Mouse (Mus musculus): ENCODE measurements at regions not wholly inside any gene's neighbourhood (a gene's known extent, or its start where the extent isn't known, plus 50 kb on each side); places are given as distances from the start of the nearest gene placed in this dataset.
"Not testable (repeated sequence)": the region's sequence is repeated elsewhere in the genome, so short reads cannot be mapped to it uniquely, and the experiment has no call there.

DNA sequence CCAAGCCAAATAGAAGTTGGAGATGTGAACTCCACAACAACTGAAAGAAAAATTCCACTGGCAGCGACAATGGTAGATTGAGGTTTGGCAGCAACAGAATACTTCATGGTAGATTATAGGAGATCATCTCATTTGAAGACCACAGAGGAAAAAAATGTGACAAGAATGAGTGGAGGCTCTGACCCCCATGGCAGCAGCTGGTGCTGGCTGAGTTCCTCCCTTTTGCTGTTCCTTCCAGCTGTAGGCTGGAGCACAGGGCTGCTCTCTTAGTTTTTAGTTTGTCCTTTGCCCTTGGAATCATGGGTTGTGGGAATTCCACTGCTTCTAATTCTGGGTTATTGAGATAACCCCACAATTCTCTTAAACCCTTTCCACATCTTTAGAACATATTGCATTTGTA lies 248.8 kb downstream of the Pros1 start:
- DNase-seq (ENCODE audit: low read depth, low spot score) = no peak

DNA sequence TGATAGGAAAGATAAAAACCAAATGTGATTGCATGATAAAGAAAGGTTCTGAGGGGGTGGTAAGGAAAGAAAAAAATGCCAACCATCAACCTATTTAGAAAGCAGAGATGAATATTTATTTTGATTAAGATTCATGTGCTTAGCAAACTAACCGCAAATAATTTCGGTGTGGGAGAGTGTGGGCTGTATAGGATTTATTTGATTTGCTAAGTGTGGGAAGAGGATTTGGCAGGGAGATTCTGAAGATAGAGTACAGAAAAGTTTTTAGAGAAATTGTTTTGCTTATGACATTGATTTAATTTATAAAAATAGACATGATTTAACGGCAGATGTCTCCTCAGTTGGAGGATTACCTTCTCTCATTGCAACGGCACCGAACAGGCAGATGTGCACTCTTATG lies 250.3 kb downstream of the Pros1 start:
- no peak for DNase-seq (ENCODE audit: low read depth, low spot score)

DNA sequence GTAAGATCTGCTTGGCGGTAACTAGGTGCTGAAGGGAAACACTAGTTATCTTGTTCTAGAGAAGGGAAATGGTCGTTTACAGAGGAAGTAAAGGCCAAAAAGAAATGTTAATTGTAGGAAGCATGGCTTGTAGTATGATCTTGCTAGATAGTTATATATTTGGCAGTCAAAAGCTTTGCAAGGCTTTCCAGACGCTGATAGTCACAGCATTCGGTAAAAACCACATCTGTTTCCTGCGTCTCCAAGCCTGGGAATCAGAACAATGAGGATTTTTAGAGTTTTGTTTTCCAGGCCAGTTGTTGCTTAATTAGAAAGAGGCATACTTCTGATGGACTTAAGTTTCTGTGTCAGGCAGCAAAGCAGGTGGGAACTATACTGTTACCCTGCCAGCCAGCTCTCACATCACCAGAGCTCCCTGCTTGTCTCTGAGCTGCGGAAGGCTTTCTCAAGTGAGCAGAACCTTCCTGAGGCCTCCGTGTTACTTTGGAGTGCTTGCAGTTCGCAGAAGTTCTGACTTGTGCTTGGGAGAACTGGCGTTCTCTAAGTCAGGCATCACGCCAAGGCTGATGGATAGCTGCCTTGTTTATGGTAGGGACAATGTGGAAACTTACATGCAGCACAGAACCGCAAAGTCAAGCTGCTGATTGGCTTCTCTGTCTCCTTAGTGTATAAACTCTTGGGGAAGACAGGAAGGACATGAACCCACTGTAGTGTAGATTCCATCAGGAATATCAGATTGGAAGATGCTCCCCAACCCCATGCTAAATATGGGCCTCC lies 251.0 kb downstream of the Pros1 start:
- no peak for DNase-seq (ENCODE audit: low read depth, low spot score)

DNA sequence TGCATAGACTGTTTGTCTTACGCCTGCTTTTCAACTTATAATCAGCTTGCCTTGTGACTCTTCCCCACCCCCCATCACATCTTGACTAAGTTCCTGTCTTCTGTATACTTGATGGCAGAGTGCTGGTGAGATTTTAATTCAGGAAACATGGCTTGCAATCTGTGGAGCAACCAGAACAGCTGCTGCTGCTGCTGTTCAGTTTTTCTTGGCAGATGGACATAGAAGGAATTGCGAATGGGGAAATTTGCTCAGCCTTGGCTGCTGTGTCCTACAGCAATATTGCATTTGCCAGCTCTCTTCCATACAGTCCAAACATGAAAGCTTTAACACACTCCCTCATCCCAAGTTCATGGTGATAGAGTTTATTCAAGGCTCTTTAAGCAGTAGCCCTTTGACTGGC lies 262.3 kb downstream of the Pros1 start:
- DNase-seq (ENCODE audit: low read depth, low spot score) = no peak

- DNase-seq (ENCODE audit: low read depth, low spot score) = no peak
Observed at GRCm38 (mm10) chr16:63118721-63119120, 264.6 kb downstream of the Pros1 start.

DNA sequence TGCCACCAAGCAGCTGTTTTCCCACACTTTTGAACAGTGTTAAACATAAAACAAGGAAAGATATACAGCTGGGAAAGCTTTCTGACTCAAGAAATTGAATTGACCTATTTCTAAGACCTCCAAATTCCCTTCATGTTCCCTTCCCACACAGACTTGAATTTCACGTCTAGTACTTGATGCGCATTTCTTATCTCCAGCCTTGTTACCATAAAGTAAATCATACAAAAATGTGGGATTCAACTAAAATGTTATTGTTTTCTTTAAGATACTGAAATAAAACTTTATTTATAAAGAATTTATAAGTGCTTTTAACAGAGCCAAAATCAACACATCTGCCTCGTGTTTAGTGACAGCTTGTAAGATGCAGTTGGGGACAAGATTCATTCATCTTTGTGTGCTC lies 289.7 kb downstream of the Pros1 start:
- no peak for DNase-seq (ENCODE audit: low read depth, low spot score)

GRCm38 (mm10) chr16:63155300-63155821 lies 301.3 kb downstream of the Pros1 start:
- DNase-seq (ENCODE audit: low read depth, low spot score) = no peak

DNA sequence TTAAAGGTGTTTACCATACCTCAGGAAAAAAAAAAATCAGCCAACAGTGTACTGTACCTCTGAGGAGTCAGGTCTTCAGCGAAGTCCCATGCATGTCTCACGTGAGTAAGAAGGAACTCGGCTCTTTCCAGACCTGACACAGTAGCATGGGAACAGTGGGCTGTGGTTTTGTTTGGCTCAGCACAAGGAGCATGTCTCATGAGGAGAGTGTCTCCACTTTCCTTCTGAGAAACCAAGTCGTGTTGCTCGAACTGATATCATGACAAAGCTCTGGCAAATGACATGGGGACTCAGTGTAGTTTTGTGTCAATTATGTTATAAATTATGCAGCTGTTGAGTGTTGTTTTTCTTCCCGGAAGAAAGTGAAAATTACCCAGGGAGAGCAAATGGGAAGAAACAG lies 316.0 kb downstream of the Pros1 start:
- no peak for DNase-seq (ENCODE audit: low read depth, low spot score)

GRCm38 (mm10) chr16:63179228-63179627 lies 325.1 kb downstream of the Pros1 start:
- DNase-seq (ENCODE audit: low read depth, low spot score) = no peak

GRCm38 (mm10) chr16:63191181-63191580 lies 337.1 kb downstream of the Pros1 start:
- no peak for DNase-seq (ENCODE audit: low read depth, low spot score)

DNA sequence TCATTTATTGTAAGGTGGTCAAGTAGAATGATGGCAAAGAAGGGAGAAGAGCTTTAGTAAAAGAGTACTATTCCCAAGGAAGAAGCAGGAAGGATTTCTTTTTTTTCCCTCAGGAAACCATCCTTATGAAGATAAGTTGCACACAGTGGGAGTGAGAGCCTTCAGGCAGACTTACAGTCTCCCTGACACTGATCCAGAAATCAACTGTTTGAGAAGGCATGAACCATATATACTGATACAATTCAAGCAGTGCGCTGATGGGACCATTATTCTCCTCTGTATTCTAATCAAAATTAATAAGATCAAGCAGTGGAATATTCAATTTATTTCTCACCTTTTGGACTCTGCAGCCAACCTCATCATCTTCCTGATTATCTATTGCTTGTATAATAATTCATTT lies 337.5 kb downstream of the Pros1 start:
- DNase-seq (ENCODE audit: low read depth, low spot score) = no peak

DNA sequence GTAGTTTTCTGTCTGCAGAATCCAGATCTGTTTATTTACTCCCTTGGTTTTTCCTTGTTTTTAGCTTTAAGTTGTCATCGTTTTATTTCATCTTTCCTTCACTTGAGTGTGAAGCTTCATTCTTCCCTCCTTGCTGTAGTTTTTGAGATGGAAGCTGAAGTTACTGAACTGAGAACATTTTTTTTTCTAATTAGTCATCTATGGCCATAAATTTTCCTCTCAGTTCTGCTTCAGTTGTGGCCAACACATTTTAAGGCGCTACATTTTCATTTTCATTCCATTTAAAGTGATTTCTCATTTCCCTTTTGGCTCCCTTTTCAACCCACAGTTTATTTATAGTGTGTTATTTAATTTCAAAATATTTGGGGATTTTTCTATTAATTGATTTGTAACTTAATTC lies 340.5 kb downstream of the Pros1 start:
- DNase-seq (ENCODE audit: low read depth, low spot score) = peak; percentile 34

GRCm38 (mm10) chr16:63213471-63213870 lies 359.4 kb downstream of the Pros1 start:
- not testable (repeated sequence) for DNase-seq (ENCODE audit: low read depth, low spot score)

DNA sequence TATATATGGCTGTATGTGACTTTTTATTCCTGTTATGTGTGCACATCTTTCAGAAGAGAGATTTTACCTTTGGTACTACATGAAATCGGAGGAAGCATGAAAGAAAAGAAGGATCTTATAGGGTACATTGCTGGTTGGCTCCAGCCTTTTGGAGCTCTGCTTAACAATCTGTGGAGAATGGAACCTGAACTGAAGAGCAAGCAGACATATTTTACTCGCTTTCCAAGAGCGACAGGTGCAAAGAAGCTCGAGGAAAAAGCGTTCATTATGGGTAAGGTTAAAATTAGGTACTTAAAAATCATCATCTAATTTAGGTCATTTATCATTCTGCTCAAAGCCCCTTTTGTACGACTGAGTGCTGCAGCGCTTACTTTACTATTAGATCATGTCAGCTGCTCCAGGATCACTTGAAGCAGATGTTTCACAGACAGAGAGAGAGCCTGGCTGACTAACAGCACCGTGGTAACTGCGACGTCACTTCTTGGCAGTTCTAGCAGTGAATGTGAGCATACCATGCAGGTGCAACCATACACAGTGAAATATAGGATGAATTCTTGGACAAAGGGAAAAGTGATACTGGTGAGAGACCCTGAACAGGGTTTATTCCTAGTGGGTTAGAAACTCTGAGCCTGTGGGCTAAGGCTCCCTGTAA lies 366.2 kb downstream of the Pros1 start:
- DNase-seq (ENCODE audit: low read depth, low spot score) = no peak

- no peak for DNase-seq (ENCODE audit: low read depth, low spot score)
Observed at GRCm38 (mm10) chr16:63224608-63225007, 370.5 kb downstream of the Pros1 start.

DNA sequence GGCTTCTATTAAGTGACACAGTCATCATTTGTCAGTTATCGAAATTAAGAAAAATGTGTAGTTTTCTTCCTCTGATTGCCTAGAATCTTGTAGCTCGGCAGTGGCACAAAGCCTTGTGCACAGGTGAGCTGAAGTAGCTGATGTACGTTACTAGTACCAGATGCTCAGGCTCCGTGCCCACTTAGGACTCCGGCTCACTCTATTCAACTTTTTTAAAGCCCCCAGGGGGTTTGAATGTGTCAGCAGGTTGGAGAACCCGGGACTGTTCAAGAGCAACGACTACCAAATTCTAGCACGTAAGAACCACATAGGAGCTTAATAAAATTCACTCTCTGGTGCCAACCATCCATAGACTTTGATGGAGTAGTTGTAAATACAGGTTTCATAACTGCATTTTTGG lies 371.0 kb downstream of the Pros1 start:
- DNase-seq (ENCODE audit: low read depth, low spot score) = no peak

DNA sequence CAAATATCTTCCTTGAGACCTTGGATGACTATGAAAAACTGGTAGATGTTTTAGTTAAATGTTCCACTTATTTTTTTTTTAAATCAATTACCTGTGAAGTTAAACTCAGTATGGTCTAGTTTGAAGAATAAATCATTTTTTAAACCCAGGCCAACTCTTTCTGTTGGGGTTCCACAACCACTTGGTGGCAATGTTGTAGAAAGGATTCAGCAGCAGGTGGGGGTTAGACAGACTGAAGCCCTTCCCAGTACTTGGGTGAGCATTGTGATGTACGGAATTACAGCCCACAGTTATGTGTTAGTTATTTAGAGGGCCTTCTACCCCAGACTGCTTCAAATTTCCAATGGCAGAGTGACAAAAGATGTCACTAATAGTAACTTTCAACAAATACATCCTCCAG lies 375.0 kb downstream of the Pros1 start:
- no peak for DNase-seq (ENCODE audit: low read depth, low spot score)

DNA sequence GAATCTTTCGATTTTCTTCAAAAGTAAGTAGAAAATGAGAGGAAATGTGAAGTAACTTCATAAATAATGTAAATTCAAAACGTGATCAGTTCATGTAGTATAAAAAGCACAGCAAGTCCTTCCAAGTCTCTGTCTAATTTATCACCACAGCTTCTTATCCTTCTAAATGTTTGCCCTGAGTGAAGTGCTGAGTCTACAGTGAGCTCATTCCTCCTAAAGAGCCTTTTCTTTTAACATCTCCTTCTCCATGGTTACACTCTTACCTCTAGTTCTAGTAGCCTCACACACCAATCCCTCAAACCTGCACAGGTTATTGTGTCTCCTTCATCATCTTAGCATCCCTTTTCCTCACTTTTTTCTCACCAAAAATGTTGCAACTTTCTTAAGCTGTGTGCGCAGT lies 375.5 kb downstream of the Pros1 start:
- DNase-seq (ENCODE audit: low read depth, low spot score) = no peak

- no peak for DNase-seq (ENCODE audit: low read depth, low spot score)
Observed at GRCm38 (mm10) chr16:63270173-63270572, 416.1 kb downstream of the Pros1 start.

DNA sequence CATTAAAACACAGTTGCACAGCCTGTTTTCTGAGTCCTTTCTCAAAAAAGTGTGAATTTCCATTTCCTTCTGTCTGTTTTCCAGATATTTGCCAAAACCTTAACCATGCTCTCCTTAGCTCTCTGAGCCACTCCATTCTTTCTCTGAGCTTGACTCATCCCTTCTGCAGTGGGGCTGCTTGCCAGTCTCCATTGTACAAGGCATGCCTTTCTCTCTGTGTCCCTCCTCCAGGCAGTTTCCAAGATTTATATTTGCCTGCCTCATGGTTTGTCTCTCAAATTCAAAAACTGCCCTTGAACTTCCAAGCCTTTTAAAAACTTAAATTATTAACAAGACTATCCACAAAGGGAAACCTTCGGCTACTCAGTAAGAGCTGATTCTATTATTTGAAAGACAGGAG lies 423.4 kb downstream of the Pros1 start:
- DNase-seq (ENCODE audit: low read depth, low spot score) = no peak

GRCm38 (mm10) chr16:63278259-63278697 lies 424.2 kb downstream of the Pros1 start:
- peak; percentile 7 for DNase-seq (ENCODE audit: low read depth, low spot score)

GRCm38 (mm10) chr16:63287655-63288054 lies 433.5 kb downstream of the Pros1 start:
- no peak for DNase-seq (ENCODE audit: low read depth, low spot score)

DNA sequence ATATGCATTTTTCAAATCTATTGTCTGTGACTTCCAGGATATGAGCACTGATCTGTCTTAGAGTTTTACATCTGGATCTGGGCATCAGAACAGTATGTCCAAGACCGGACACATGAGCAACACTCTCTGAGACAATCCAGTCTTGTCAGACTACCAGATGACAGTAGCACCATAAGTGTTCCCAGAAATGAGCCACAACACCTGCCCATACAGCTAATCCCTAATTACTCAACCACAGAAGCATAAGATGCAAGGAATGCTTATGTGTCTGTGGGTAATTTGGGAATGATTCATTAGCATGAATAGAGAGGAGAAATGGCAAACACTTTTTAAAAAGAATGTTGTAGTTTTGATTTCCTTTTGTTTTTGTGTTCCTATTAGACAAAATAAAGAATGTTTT lies 457.6 kb downstream of the Pros1 start:
- DNase-seq (ENCODE audit: low read depth, low spot score) = no peak
